Mouse (Mus musculus): Measurements from ENCODE around the gene Tcf12.

The Tcf12 gene

DNA sequence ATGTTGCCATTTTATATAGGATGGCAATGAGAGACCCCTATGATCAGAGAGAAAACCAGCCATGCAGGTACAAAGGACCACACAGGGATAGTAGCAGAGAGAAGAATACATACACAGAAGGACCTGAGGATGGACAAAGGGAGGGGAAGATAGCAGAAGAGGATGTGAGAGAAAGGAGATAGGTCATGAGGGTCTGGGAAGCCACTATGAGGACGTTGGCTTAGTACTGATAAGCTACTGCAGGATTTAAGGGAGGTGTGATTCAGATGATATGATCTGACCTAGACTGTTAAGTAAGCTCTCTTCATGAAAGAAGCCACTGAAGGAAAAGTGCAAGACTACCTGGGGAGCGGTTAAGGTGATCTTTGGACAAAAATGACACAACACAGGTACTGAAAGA, 205.1 kb downstream of the Tcf12 start:
- no peak for DNase-seq (ENCODE audit: low spot score)

- no peak for DNase-seq (ENCODE audit: low spot score)
Observed at GRCm38 (mm10) chr9:71898852-71899251, 212.8 kb downstream of the Tcf12 start.

DNA sequence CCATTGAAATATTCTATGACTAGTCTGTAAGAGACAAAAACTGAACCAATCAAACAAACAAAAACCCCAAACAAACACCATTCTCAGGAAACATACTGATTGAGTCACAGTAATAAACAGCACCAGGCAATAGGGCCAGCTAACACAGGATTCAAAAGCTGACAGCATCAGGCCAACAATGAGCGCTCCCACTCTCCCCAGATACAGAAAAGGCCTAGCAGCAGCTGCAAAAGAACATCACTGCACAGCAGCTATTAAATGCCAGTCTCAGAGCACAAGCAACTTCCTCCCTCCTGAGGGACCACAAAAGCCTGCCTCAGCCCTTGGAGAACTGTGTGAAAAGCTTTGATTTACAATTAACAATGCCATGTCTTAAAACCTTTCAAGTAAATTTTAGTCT, 214.3 kb downstream of the Tcf12 start:
- no peak for DNase-seq (ENCODE audit: low spot score)

GRCm38 (mm10) chr9:71895931-71896724, 215.5 kb downstream of the Tcf12 start:
- DNase-seq (ENCODE audit: low spot score): no peak

GRCm38 (mm10) chr9:71895291-71895690, 216.4 kb downstream of the Tcf12 start:
- no peak for DNase-seq (ENCODE audit: low spot score)

GRCm38 (mm10) chr9:71894943-71895286, 216.8 kb downstream of the Tcf12 start:
- no peak for DNase-seq (ENCODE audit: low spot score)

DNA sequence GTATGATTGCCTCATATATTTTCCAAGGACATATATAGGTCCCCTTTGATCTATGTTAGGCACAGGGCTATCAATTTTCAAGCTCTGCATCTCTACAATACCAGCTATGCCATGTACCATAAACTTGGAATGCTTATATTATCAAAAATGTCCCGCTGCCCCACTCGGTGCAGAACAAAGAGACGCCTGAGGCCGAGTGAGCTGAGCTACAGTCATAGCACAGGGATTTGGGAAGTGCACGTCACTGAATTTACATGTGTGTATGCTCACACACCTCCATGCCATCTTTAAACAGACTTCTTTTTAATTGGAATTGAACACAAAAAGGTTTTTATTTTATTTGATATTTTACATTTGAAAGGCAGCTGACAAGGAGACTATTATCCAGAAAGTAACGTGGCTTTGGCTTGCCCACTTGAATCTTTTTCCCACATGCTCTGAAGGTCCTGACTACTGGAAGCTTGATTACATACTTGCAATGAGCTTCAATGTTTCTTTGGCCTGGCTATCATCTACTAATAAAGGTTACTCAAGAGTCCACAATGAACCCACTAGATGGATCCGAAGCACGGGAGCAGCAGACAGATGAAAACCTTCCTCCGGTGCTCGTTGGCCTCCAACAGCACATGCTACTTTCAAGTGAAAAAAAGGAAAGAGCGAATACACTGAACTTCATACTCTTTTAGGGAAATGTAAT, 217.3 kb downstream of the Tcf12 start:
- DNase-seq (ENCODE audit: low spot score): no peak

DNA sequence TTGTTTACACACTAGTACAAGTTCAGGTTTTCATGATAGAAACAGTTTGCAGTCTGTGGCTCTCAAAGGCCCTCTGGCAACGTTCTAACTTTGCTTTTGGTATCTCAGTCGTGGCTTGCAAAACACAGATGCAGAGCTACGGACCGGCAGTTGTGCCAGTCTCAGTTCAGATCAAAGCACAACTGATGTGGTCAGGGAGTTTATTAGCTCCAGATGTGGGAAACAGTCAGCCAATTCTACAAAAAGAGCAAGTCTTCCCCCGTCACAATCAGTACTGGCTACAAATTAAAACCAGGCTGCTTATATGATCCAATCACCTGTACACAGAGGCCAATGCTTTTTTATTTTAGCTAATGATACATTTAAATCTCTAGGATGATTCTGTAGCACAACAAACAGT, 223.2 kb downstream of the Tcf12 start:
- DNase-seq (ENCODE audit: low spot score): no peak

GRCm38 (mm10) chr9:71880629-71881028, 231.0 kb downstream of the Tcf12 start:
- DNase-seq (ENCODE audit: low spot score): no peak

GRCm38 (mm10) chr9:71879972-71880371, 231.7 kb downstream of the Tcf12 start:
- DNase-seq (ENCODE audit: low spot score): no peak

DNA sequence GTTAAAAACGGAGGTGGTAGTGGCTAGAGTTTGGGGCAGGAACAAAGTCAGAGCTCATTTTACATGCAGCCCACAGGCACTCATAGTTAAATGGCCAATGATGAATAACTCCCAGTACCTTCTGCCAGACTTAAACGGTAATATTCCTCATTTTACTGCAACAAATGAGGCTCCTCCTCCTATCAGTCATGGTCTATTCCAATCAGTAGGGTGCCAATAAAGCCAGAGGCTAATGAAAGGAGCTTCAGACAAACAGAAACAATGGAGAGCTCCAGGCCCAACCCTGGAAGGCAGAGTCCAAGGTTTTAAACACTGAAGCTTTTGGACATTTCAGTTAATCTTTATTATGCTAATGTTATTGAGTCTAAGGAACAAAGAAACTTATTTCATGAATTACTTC, 232.3 kb downstream of the Tcf12 start:
- no peak for DNase-seq (ENCODE audit: low spot score)

DNA sequence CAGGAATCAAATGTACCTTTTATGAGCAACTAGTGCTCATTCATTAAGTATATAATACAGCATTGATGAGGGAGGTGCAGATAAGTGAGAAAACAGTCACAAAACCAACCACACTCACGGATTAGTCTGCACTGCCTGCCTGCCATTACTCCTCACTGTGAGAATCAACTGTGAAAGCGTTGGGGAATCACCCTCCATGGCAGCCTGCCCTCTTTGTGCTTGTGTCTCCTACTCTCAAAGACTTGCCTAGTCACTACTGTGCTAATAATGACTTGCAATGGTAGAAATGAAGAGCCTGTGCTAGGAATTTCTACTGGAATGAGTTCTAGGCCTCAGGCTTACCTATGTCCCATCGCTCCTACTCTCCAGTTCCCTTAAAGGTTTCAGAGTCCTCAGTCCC, 233.8 kb downstream of the Tcf12 start:
- DNase-seq (ENCODE audit: low spot score): no peak

- DNase-seq (ENCODE audit: low spot score): no peak
Observed at GRCm38 (mm10) chr9:71874761-71875160, 236.9 kb downstream of the Tcf12 start.

DNA sequence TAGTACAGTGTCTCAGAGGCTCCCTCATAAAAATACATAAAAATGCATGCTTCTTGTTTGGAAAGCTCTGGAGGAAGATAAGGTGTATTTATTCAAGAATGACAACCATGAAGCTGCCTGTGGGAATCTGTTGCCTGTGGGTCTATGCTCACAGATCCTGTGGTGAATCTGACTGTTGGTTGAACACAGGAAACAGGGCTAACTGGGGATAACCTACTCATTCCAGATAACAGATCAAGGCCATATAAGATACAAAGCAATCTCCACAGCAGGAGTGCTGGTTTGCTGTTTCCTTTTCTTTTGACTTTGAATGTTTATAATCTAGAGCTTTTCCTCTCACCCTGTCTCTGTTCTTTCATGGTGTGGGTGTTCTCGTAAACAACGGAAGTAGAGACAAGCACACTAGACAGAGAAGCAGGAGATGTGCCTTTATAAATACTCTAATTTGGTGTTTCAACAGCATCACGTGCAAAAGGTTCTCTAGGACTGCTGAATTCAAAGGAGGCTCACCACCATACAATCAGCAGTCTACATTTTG, 237.6 kb downstream of the Tcf12 start:
- no peak for DNase-seq (ENCODE audit: low spot score)

DNA sequence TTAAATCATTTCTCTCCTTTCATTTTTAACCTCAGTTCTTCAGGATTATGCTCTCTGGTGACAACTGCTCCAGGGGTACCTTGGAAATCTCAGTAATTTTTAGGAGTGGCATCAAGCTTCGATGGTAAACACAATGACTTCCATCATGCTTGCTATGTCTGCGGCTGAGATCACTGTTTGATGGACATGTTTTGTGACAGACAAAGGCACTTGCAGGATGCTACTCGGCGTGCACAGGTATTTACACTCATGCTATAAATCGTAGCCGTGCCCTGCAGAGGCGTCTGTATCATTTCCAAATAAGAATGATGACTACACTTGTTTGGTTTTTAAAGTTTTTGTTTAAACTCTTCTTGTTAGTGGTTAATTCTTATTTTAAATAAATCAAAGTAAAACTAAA, 248.3 kb downstream of the Tcf12 start:
- DNase-seq (ENCODE audit: low spot score): no peak

DNA sequence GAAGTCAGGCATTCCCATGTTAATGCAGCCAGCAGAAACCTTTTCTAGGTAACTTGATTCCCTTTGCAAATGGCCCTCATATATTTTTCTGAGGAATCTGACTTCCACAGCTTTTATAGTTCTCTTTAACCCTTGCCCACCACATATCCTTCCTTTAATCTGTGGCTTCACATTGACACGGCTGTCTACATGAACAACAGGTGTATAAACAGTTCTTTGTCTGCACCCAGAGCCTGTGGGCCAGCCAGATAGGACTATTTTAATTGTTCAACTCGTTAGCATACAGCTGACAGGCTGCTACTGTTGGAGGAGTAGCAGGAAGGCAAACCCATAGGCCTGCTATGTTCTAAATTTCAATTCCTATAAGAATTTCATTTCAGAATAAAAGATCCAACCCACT, 250.0 kb downstream of the Tcf12 start:
- DNase-seq (ENCODE audit: low spot score): no peak

DNA sequence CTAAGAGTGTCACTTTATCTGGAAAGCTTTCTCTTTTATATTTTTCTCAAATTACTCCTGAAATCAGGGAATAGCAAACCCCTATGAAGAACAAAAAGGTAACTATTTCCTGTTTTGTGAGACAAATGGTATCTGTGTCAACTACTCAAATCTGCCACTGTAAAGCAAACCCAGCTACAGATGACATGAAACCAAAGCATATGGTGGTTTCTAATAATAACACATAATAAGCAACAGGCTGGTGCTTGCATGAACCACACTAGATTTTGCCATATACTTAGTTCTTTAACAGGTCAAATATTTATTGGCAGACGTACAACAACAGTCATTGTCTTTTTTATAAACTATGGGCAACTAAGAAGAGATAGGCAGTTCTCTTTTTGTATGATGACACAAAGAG, 253.7 kb downstream of the Tcf12 start:
- no peak for DNase-seq (ENCODE audit: low spot score)

GRCm38 (mm10) chr9:71853904-71854303, 257.8 kb downstream of the Tcf12 start:
- no peak for DNase-seq (ENCODE audit: low spot score)

- DNase-seq (ENCODE audit: low spot score): no peak
Observed at GRCm38 (mm10) chr9:71850283-71850682, 261.4 kb downstream of the Tcf12 start.

- DNase-seq (ENCODE audit: low spot score): no peak
Observed at GRCm38 (mm10) chr9:71848392-71848791, 263.3 kb downstream of the Tcf12 start.

DNA sequence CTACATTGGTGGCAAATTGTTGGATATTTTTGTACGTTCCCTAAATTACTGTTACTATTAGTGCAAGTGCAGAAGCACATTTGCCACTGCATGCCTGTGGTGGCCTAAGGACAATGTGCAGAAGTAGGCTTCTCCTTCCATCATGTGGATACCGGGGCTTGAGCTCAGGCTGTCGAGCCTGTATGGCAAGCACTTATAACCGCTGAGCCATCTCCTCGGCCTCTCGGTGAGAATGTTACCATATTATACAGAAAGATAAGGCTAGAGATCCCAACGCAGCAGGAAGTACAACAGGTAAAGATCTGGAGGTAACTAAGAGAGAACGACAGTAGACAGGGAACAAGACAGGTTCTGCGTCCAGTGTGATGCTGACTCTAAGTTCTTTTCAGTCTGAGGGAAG, 263.8 kb downstream of the Tcf12 start:
- DNase-seq (ENCODE audit: low spot score): no peak

DNA sequence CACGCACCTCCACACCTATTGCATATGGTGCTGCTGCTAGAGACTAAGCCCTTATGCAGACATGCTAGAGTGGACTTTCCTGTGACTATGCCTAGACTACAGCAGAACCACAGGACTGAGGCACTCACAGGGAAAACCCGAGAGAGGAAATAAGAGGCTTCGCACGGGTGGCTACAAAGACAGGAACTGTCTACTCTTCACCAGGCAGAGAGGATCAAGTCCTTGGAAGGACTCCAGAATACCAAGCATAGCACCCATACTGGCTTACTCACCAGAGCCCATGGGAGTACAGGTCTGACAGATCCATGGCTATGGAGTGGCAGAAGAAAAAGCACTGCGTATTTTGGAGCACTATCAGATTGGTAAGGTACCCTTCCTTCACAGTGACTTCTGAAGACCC, 269.8 kb downstream of the Tcf12 start:
- DNase-seq (ENCODE audit: low spot score): no peak

- DNase-seq (ENCODE audit: low spot score): peak; percentile 65
Observed at GRCm38 (mm10) chr9:71837366-71837765, 274.3 kb downstream of the Tcf12 start.

GRCm38 (mm10) chr9:71836366-71836765, 275.3 kb downstream of the Tcf12 start:
- DNase-seq (ENCODE audit: low spot score): no peak
